Mouse (Mus musculus) embryonic fibroblast, embryonic 13.5 days (primary cell): ENCODE measurements at regions not wholly inside any gene's neighbourhood (a gene's known extent, or its start where the extent isn't known, plus 50 kb on each side); places are given as distances from the start of the nearest gene placed in this dataset.

Experiments used
- H3K27ac ChIP-seq: 2 replicates; pipeline ENCODE4 v1.5.1; 2012; ENCODE audit warnings: low read length, control low read depth, inconsistent platforms; ENCODE audit not compliant: insufficient read depth
- H3K4me1 ChIP-seq: 2 replicates; pipeline ENCODE4 v1.6.1; 2011; ENCODE audit warnings: low read length; ENCODE audit not compliant: control insufficient read depth, insufficient read depth
- H3K4me3 ChIP-seq: 2 replicates; pipeline ENCODE4 v1.5.1; 2011; ENCODE audit warnings: mild to moderate bottlenecking, control low read depth, low read length; ENCODE audit not compliant: insufficient read depth
- CTCF ChIP-seq: IDR thresholded peaks from 2 replicates; pipeline ENCODE4 v1.5.1; 2011; ENCODE audit warnings: mild to moderate bottlenecking, control low read depth, low read length, moderate library complexity, borderline replicate concordance; ENCODE audit not compliant: insufficient read depth
- POLR2A ChIP-seq: IDR thresholded peaks from 2 replicates; pipeline ENCODE4 v1.6.1; 2011; ENCODE audit warnings: low read depth, mild to moderate bottlenecking, control low read depth, low read length, moderate library complexity

GRCm38 (mm10) chr2:128240054-128240453, 114.2 kb downstream of the Bcl2l11 start:
- no peak overlapping the region for H3K27ac ChIP-seq
- no peak overlapping the region for H3K4me3 ChIP-seq
- TF ChIP-seq CTCF = no peak
- TF ChIP-seq POLR2A = no peak
- peaks cover 12% of the 10 kb centered on the region; the same call in 1 of the 2 replicates for H3K4me1 ChIP-seq

- peak overlapping the region; percentile 44; the same call in 1 of the 2 replicates for H3K27ac ChIP-seq
- peaks cover 12% of the 10 kb centered on the region; the same call in 1 of the 2 replicates for H3K4me1 ChIP-seq
- no peak for TF ChIP-seq POLR2A
- no peak for TF ChIP-seq CTCF
- no peak overlapping the region for H3K4me3 ChIP-seq
Observed at GRCm38 (mm10) chr2:128240536-128241279, 114.9 kb downstream of the Bcl2l11 start.

GRCm38 (mm10) chr2:128241280-128241665, 115.4 kb downstream of the Bcl2l11 start:
- H3K27ac ChIP-seq = peak overlapping the region; percentile 44; the same call in 1 of the 2 replicates
- H3K4me1 ChIP-seq = peaks cover 12% of the 10 kb centered on the region; the same call in 1 of the 2 replicates
- TF ChIP-seq POLR2A (no peak), CTCF (no peak)
- no peak overlapping the region for H3K4me3 ChIP-seq

- H3K4me3 ChIP-seq = no peak overlapping the region
- H3K4me1 ChIP-seq = peaks cover 8% of the 10 kb centered on the region; the same call in 1 of the 2 replicates
- TF ChIP-seq POLR2A = no peak
- TF ChIP-seq CTCF = no peak
- no peak overlapping the region for H3K27ac ChIP-seq
Observed at GRCm38 (mm10) chr2:128245544-128245943, 119.7 kb downstream of the Bcl2l11 start.

GRCm38 (mm10) chr2:128247967-128248366, 122.1 kb downstream of the Bcl2l11 start:
- H3K4me3 ChIP-seq = no peak overlapping the region
- TF ChIP-seq CTCF (no peak), POLR2A (no peak)
- no peaks in the 10 kb centered on the region for H3K4me1 ChIP-seq
- H3K27ac ChIP-seq = no peak overlapping the region

GRCm38 (mm10) chr2:128249188-128249587, 123.3 kb downstream of the Bcl2l11 start:
- TF ChIP-seq CTCF (no peak), POLR2A (no peak)
- Histone ChIP-seq H3K4me3 (no peak overlapping the region), H3K27ac (no peak overlapping the region), H3K4me1 (no peaks in the 10 kb centered on the region)

- H3K4me1 ChIP-seq = no peaks in the 10 kb centered on the region
- no peak overlapping the region for H3K27ac ChIP-seq
- TF ChIP-seq CTCF (no peak), POLR2A (no peak)
- H3K4me3 ChIP-seq = no peak overlapping the region
Observed at GRCm38 (mm10) chr2:128249607-128250006, 123.8 kb downstream of the Bcl2l11 start.

- no peak overlapping the region for H3K27ac ChIP-seq
- no peaks in the 10 kb centered on the region for H3K4me1 ChIP-seq
- TF ChIP-seq POLR2A (no peak), CTCF (no peak)
- H3K4me3 ChIP-seq = no peak overlapping the region
Observed at GRCm38 (mm10) chr2:128250841-128251240, 125.0 kb downstream of the Bcl2l11 start.

GRCm38 (mm10) chr2:128256651-128257050, 130.8 kb downstream of the Bcl2l11 start:
- TF ChIP-seq CTCF = no peak
- TF ChIP-seq POLR2A = no peak
- no peak overlapping the region for H3K4me3 ChIP-seq
- H3K4me1 ChIP-seq = no peaks in the 10 kb centered on the region
- H3K27ac ChIP-seq = no peak overlapping the region

- Histone ChIP-seq H3K4me1 (no peaks in the 10 kb centered on the region), H3K27ac (no peak overlapping the region), H3K4me3 (no peak overlapping the region)
- TF ChIP-seq POLR2A = no peak
- TF ChIP-seq CTCF = no peak
Observed at GRCm38 (mm10) chr2:128257262-128257661, 131.4 kb downstream of the Bcl2l11 start.
